Mouse (Mus musculus) CH12.LX (cell line): ENCODE results near the gene Tmem178b. TPM values are rescaled to one million over a fixed set of nuclear protein-coding genes. Genes with fewer than 3 reads are reported as not detected.

Experiments used
- DNase-seq: peaks from one replicate; pipeline ENCODE4 v3.0.0-alpha.2; 2013; ENCODE audit errors: extremely low read depth
- H3K27ac ChIP-seq: 2 replicates; pipeline ENCODE4 v1.5.1; 2012; ENCODE audit warnings: low read depth, mild to moderate bottlenecking, control low read depth, moderate library complexity; ENCODE audit not compliant: insufficient read depth
- H3K27me3 ChIP-seq: replicated peaks from 2 replicates; pipeline ENCODE3; 2012; ENCODE audit warnings: inconsistent platforms
- H3K36me3 ChIP-seq, 2 experiments: replicated peaks in 1 of 2; 2 replicates each; pipeline versions ENCODE3 to v1.6.1; 2012; ENCODE audit warnings: inconsistent platforms in 1 of 2, low read length in 1 of 2, mild to moderate bottlenecking in 1 of 2, mixed read lengths in 1 of 2, moderate library complexity in 1 of 2; ENCODE audit not compliant: control insufficient read depth in 1 of 2, insufficient read depth in 1 of 2
- H3K4me1 ChIP-seq, 2 experiments: 2 replicates each; pipeline ENCODE4 v1.6.1; 2012; ENCODE audit warnings: inconsistent platforms in 1 of 2, moderate library complexity in 1 of 2; ENCODE audit not compliant: insufficient read depth in 2 of 2, control insufficient read depth in 1 of 2
- H3K4me2 ChIP-seq: 2 replicates; pipeline ENCODE4 v1.6.1; 2012; ENCODE audit warnings: low read depth, mild to moderate bottlenecking, control low read depth; ENCODE audit not compliant: poor library complexity, insufficient read depth, severe bottlenecking
- H3K4me3 ChIP-seq, 3 experiments: fragments of 150-350 bp in 1 of 3; sonication (generic) in 1 of 3; replicated peaks in 1 of 3; 2 replicates each; pipeline versions ENCODE3 to v1.5.1; 2011 to 2012; ENCODE audit warnings: low read depth in 2 of 3, low read length in 2 of 3, mild to moderate bottlenecking in 2 of 3, moderate library complexity in 2 of 3, control low read depth in 1 of 3, improper control_type of control experiment in 1 of 3, inconsistent platforms in 1 of 3, mixed read lengths in 1 of 3; ENCODE audit not compliant: poor library complexity in 1 of 3
- H3K79me2 ChIP-seq: replicated peaks from 2 replicates; pipeline ENCODE4 v1.6.1; 2012; ENCODE audit warnings: mild to moderate bottlenecking, moderate library complexity; ENCODE audit not compliant: control insufficient read depth, poor library complexity, insufficient read depth, severe bottlenecking; ENCODE audit errors: extremely low read depth
- H3K9ac ChIP-seq: 2 replicates; pipeline ENCODE4 v1.6.1; 2012; ENCODE audit warnings: low read depth, mild to moderate bottlenecking, control low read depth, moderate library complexity; ENCODE audit not compliant: insufficient read depth
- H3K9me3 ChIP-seq: replicated peaks from 2 replicates; pipeline ENCODE3; 2012; ENCODE audit warnings: low read length, inconsistent platforms, mixed read lengths
- BHLHE40 ChIP-seq: IDR thresholded peaks from 2 replicates; pipeline ENCODE4 v1.6.1; 2011; ENCODE audit warnings: mild to moderate bottlenecking, low read depth, low read length, improper control_type of control experiment
- CHD1 ChIP-seq: IDR thresholded peaks from 2 replicates; pipeline ENCODE4 v1.6.1; 2012; ENCODE audit warnings: low read depth, low read length, improper control_type of control experiment, inconsistent platforms
- CHD2 ChIP-seq: IDR thresholded peaks from 2 replicates; pipeline ENCODE4 v1.6.1; 2011; ENCODE audit warnings: low read length, improper control_type of control experiment
- CTCF ChIP-seq, 2 experiments: IDR thresholded peaks in 1 of 2; conservative IDR thresholded peaks in 1 of 2; 2 replicates each; pipeline ENCODE4 v1.5.1; 2011 to 2012; ENCODE audit warnings: low read depth in 2 of 2, low read length in 2 of 2, improper control_type of control experiment in 1 of 2, inconsistent platforms in 1 of 2, mild to moderate bottlenecking in 1 of 2, moderate library complexity in 1 of 2
- ELF1 ChIP-seq: IDR thresholded peaks from 2 replicates; pipeline ENCODE4 v1.6.1; 2014; ENCODE audit warnings: low read depth, mild to moderate bottlenecking, inconsistent platforms, low read length, improper control_type of control experiment
- GABPA ChIP-seq: IDR thresholded peaks from 2 replicates; pipeline ENCODE4 v1.6.1; 2012; ENCODE audit warnings: low read depth, low read length, improper control_type of control experiment, inconsistent platforms; ENCODE audit not compliant: insufficient replicate concordance
- JUN ChIP-seq: IDR thresholded peaks from 2 replicates; pipeline ENCODE4 v1.6.1; 2011; ENCODE audit warnings: low read depth, mild to moderate bottlenecking, low read length, improper control_type of control experiment, moderate library complexity; ENCODE audit not compliant: insufficient read depth
- JUND ChIP-seq: conservative IDR thresholded peaks from 2 replicates; pipeline ENCODE4 v1.6.1; 2011; ENCODE audit warnings: low read depth, low read length, improper control_type of control experiment
- MAX ChIP-seq: IDR thresholded peaks from 2 replicates; pipeline ENCODE4 v1.6.1; 2011; ENCODE audit warnings: low read length, improper control_type of control experiment
- MAZ ChIP-seq: IDR thresholded peaks from 2 replicates; pipeline ENCODE4 v1.6.1; 2012; ENCODE audit warnings: low read depth, mild to moderate bottlenecking, inconsistent platforms, low read length, improper control_type of control experiment, moderate library complexity
- MXI1 ChIP-seq: IDR thresholded peaks from 2 replicates; pipeline ENCODE4 v1.6.1; 2011; ENCODE audit warnings: mild to moderate bottlenecking, low read depth, low read length, improper control_type of control experiment
- POLR2A ChIP-seq: IDR thresholded peaks from 2 replicates; pipeline ENCODE4 v1.6.1; 2011; ENCODE audit warnings: low read depth, mild to moderate bottlenecking, improper control_type of control experiment, low read length
- POLR2AphosphoS2 ChIP-seq: IDR thresholded peaks from 2 replicates; pipeline ENCODE4 v1.6.1; 2011; ENCODE audit warnings: low read depth, low read length, improper control_type of control experiment
- RAD21 ChIP-seq: IDR thresholded peaks from 2 replicates; pipeline ENCODE4 v1.6.1; 2011; ENCODE audit warnings: low read depth, mild to moderate bottlenecking, low read length, improper control_type of control experiment, moderate library complexity
- RCOR1 ChIP-seq: conservative IDR thresholded peaks from 2 replicates; pipeline ENCODE4 v1.6.1; 2012; ENCODE audit warnings: low read depth, mild to moderate bottlenecking, inconsistent platforms, low read length, improper control_type of control experiment
- SIN3A ChIP-seq: IDR thresholded peaks from 2 replicates; pipeline ENCODE4 v1.6.1; 2012; ENCODE audit warnings: low read length, improper control_type of control experiment, inconsistent platforms
- UBTF ChIP-seq: IDR thresholded peaks from 2 replicates; pipeline ENCODE4 v1.6.1; 2012; ENCODE audit warnings: low read depth, mild to moderate bottlenecking, inconsistent platforms, low read length, improper control_type of control experiment, moderate library complexity
- USF1 ChIP-seq: IDR thresholded peaks from 2 replicates; pipeline ENCODE4 v1.6.1; 2014; ENCODE audit warnings: low read depth, mild to moderate bottlenecking, inconsistent platforms, low read length, improper control_type of control experiment
- ZC3H11A ChIP-seq: IDR thresholded peaks from 2 replicates; pipeline ENCODE4 v1.6.1; 2012; ENCODE audit warnings: low read depth, mild to moderate bottlenecking, inconsistent platforms, low read length, improper control_type of control experiment
- ZNF384 ChIP-seq: IDR thresholded peaks from 2 replicates; pipeline ENCODE4 v1.6.1; 2012; ENCODE audit warnings: low read depth, low read length, improper control_type of control experiment, inconsistent platforms
- dilution Hi-C: fragments of 300-500 bp; cut with MboI; formaldehyde crosslinking; loops from 2 replicates; pipeline ENCODE4 v1.14.3; 2020; ENCODE audit warnings: low sequenced_read_pairs; ENCODE audit not compliant: extremely low pct_unique_long_range_greater_than_20kb, extremely low pct_ligation_motif_present
- in situ Hi-C: fragments of 300-500 bp; cut with MboI; formaldehyde crosslinking; loops from 3 replicates; pipeline ENCODE4 v1.14.3; 2019; ENCODE audit warnings: low sequenced_read_pairs, low pct_ligation_motif_present, low pct_unique_long_range_greater_than_20kb, mixed read lengths
- polyA plus RNA-seq: library from polyadenylated mRNA; unstranded; fragments of >175 nt; gene quantifications from 2 replicates; pipeline ENCODE4 v1.2.1, GENCODE M21; 2012; ENCODE audit warnings: low read depth; ENCODE audit not compliant: insufficient read length
- total RNA-seq, 2 experiments: library from RNA; depleted of rRNA; stranded (reverse); fragments of 300-350 nt in 1 of 2; fragments of >200 nt in 1 of 2; gene quantifications; 2 replicates each; pipeline ENCODE4 v1.2.3; 2012 to 2014

Gene Tmem178b
- total and polyA plus RNA-seq, 3 experiments: not detected

GRCm38 (mm10) chr6:39903220-39903773 is 30.2 kb downstream of the Tmem178b start:
- DNase-seq: no peak
- no peaks in the 10 kb centered on the region for H3K79me2 ChIP-seq
- TF ChIP-seq JUND: no peak
- no peak for TF ChIP-seq RCOR1
- no peak for TF ChIP-seq RAD21
- no peak for TF ChIP-seq ELF1
- no peak for TF ChIP-seq ZC3H11A
- no peak for TF ChIP-seq SIN3A
- no peak for TF ChIP-seq UBTF
- TF ChIP-seq ZNF384: no peak
- no peak for TF ChIP-seq MAX
- no peak for TF ChIP-seq GABPA
- no peak for TF ChIP-seq MXI1
- H3K27ac ChIP-seq: no peak overlapping the region
- no peaks in the 10 kb centered on the region for H3K9me3 ChIP-seq
- no peak overlapping the region for H3K4me3 ChIP-seq
- H3K27me3 ChIP-seq: no peaks in the 10 kb centered on the region
- H3K36me3 ChIP-seq: no peaks in the 10 kb centered on the region
- H3K4me2 ChIP-seq: no peak overlapping the region
- H3K9ac ChIP-seq: no peak overlapping the region
- no peaks in the 10 kb centered on the region for H3K4me1 ChIP-seq
- dilution Hi-C loops (no loop called here), in situ Hi-C loops (no loop called here)

GRCm38 (mm10) chr6:39903845-39904244 is 30.8 kb downstream of the Tmem178b start:
- dilution Hi-C loops: no loop called here

GRCm38 (mm10) chr6:39914956-39915355 is 41.9 kb downstream of the Tmem178b start:
- Histone ChIP-seq H3K4me2 (no peak overlapping the region), H3K9ac (no peak overlapping the region), H3K36me3 (no peaks in the 10 kb centered on the region), H3K79me2 (no peaks in the 10 kb centered on the region), H3K9me3 (no peaks in the 10 kb centered on the region), H3K27me3 (no peaks in the 10 kb centered on the region), H3K27ac (no peak overlapping the region), H3K4me1 (peaks cover 7 to 11% of the 10 kb centered on the region in 2 experiments), H3K4me3 (no peak overlapping the region)
- DNase-seq: no peak
- dilution Hi-C loops (no loop called here), in situ Hi-C loops (no loop called here)
- no peak for TF ChIP-seq CHD1
- TF ChIP-seq POLR2A: no peak
- TF ChIP-seq USF1: no peak
- no peak for TF ChIP-seq BHLHE40
- no peak for TF ChIP-seq JUN
- TF ChIP-seq ZC3H11A: no peak

More at GRCm38 (mm10) chr6:39903845-39904244, 30.8 kb downstream of the Tmem178b start:
- H3K79me2 ChIP-seq: no peaks in the 10 kb centered on the region
- H3K4me2 ChIP-seq: no peak overlapping the region
- no peak overlapping the region for H3K9ac ChIP-seq
- no peak for DNase-seq
- no peaks in the 10 kb centered on the region for H3K9me3 ChIP-seq
- no peaks in the 10 kb centered on the region for H3K27me3 ChIP-seq
- TF ChIP-seq CHD2 (no peak), ZC3H11A (no peak), CTCF (conservative IDR thresholded peaks at IDR 0.05 in 1 of 2, IDR thresholded peaks at IDR 0.05 in 1 of 2; ENCODE audit: low read depth in 2 of 2, low read length in 2 of 2) (no peak), POLR2AphosphoS2 (no peak), SIN3A (no peak), ELF1 (no peak), MAZ (no peak)
- no peaks in the 10 kb centered on the region for H3K36me3 ChIP-seq
- no peak overlapping the region for H3K27ac ChIP-seq
- in situ Hi-C loops: no loop called here
- no peaks in the 10 kb centered on the region for H3K4me1 ChIP-seq
- H3K4me3 ChIP-seq: no peak overlapping the region
